Mouse (Mus musculus): ENCODE data around the gene Tbx6. TPM values are rescaled to one million over a fixed set of nuclear protein-coding genes. Genes with fewer than 3 reads are reported as not detected.

The Tbx6 gene
- polyA plus RNA-seq, 1 experiment, result 2.8 TPM

- TF ChIP-seq POLR2A (IDR thresholded peaks at IDR 0.05; ENCODE audit: borderline replicate concordance, low read depth, low read length) (no peak), CTCF (IDR thresholded peaks at IDR 0.05; ENCODE audit: low read depth, low read length) (no peak)
- Histone ChIP-seq H3K4me3 (ENCODE audit: insufficient read depth, low read length) (no peak overlapping the region), H3K27ac (ENCODE audit: insufficient read depth, low read depth, low read length) (no peak overlapping the region), H3K4me1 (ENCODE audit: control insufficient read depth, insufficient read depth, low read length) (peaks cover 16% of the 10 kb centered on the region)
Observed at GRCm38 (mm10) chr7:126823202-126823711, 42.0 kb downstream of the Tbx6 start.

- H3K4me1 ChIP-seq (ENCODE audit: control insufficient read depth, insufficient read depth, low read length), result peaks cover 16% of the 10 kb centered on the region
- no peak overlapping the region for H3K27ac ChIP-seq (ENCODE audit: insufficient read depth, low read depth, low read length)
- no peak overlapping the region for H3K4me3 ChIP-seq (ENCODE audit: insufficient read depth, low read length)
- TF ChIP-seq CTCF (IDR thresholded peaks at IDR 0.05; ENCODE audit: low read depth, low read length), result no peak
- no peak for TF ChIP-seq POLR2A (IDR thresholded peaks at IDR 0.05; ENCODE audit: borderline replicate concordance, low read depth, low read length)
Observed at GRCm38 (mm10) chr7:126823940-126824339, 42.7 kb downstream of the Tbx6 start.

- Histone ChIP-seq H3K4me1 (ENCODE audit: control insufficient read depth, insufficient read depth, low read length) (peaks cover 16% of the 10 kb centered on the region), H3K27ac (ENCODE audit: insufficient read depth, low read depth, low read length) (no peak overlapping the region), H3K4me3 (ENCODE audit: insufficient read depth, low read length) (no peak overlapping the region)
- no peak for TF ChIP-seq CTCF (IDR thresholded peaks at IDR 0.05; ENCODE audit: low read depth, low read length)
- TF ChIP-seq POLR2A (IDR thresholded peaks at IDR 0.05; ENCODE audit: borderline replicate concordance, low read depth, low read length), result no peak
Observed at GRCm38 (mm10) chr7:126825403-126825802, 44.1 kb downstream of the Tbx6 start.

- TF ChIP-seq POLR2A (IDR thresholded peaks at IDR 0.05; ENCODE audit: borderline replicate concordance, low read depth, low read length), result no peak
- TF ChIP-seq CTCF (IDR thresholded peaks at IDR 0.05; ENCODE audit: low read depth, low read length), result no peak
- H3K4me3 ChIP-seq (ENCODE audit: insufficient read depth, low read length), result no peak overlapping the region
- H3K4me1 ChIP-seq (ENCODE audit: control insufficient read depth, insufficient read depth, low read length), result peaks cover 16% of the 10 kb centered on the region
- no peak overlapping the region for H3K27ac ChIP-seq (ENCODE audit: insufficient read depth, low read depth, low read length)
Observed at GRCm38 (mm10) chr7:126825952-126826351, 44.7 kb downstream of the Tbx6 start.

- no peak within 1 kb of the TSS for H3K4me3 ChIP-seq (ENCODE audit: insufficient read depth, low read length)
- TF ChIP-seq CTCF (IDR thresholded peaks at IDR 0.05; ENCODE audit: low read depth, low read length), result no peak
- TF ChIP-seq POLR2A (IDR thresholded peaks at IDR 0.05; ENCODE audit: borderline replicate concordance, low read depth, low read length), result no peak
- peaks cover 2% of the 10 kb centered on the region for H3K4me1 ChIP-seq (ENCODE audit: control insufficient read depth, insufficient read depth, low read length)
- H3K27ac ChIP-seq (ENCODE audit: insufficient read depth, low read depth, low read length), result no peak within 1 kb of the TSS
Observed at GRCm38 (mm10) chr7:126831539-126831938, 50.3 kb downstream of the Tbx6 start, which contains the start of gene 4930451I11Rik. Gene 4930451I11Rik, minus strand, starts transcription at chr7:126831639.

GRCm38 (mm10) chr7:126832036-126832598 is 50.8 kb downstream of the Tbx6 start:
- Histone ChIP-seq H3K27ac (ENCODE audit: insufficient read depth, low read depth, low read length) (no peak overlapping the region), H3K4me1 (ENCODE audit: control insufficient read depth, insufficient read depth, low read length) (peaks cover 2% of the 10 kb centered on the region), H3K4me3 (ENCODE audit: insufficient read depth, low read length) (no peak overlapping the region)
- TF ChIP-seq CTCF (IDR thresholded peaks at IDR 0.05; ENCODE audit: low read depth, low read length), result no peak
- TF ChIP-seq POLR2A (IDR thresholded peaks at IDR 0.05; ENCODE audit: borderline replicate concordance, low read depth, low read length), result no peak

- no peak overlapping the region for H3K27ac ChIP-seq (ENCODE audit: insufficient read depth, low read depth, low read length)
- TF ChIP-seq POLR2A (IDR thresholded peaks at IDR 0.05; ENCODE audit: borderline replicate concordance, low read depth, low read length), result no peak
- no peak for TF ChIP-seq CTCF (IDR thresholded peaks at IDR 0.05; ENCODE audit: low read depth, low read length)
- no peak overlapping the region for H3K4me3 ChIP-seq (ENCODE audit: insufficient read depth, low read length)
- H3K4me1 ChIP-seq (ENCODE audit: control insufficient read depth, insufficient read depth, low read length), result peaks cover 2% of the 10 kb centered on the region
Observed at GRCm38 (mm10) chr7:126833294-126833693, 52.0 kb downstream of the Tbx6 start.

Other genes with a start within 250 kb of the Tbx6 start
- gene Eif3c, start 215.1 kb upstream of the Tbx6 start, polyA plus RNA-seq (2012; ENCODE audit: insufficient read depth, insufficient read length, missing spikeins), result 142 and 148 TPM in 2 replicates
- 83.3 and 84.3 TPM in 2 replicates for gene Apobr, start 196.5 kb upstream of the Tbx6 start, polyA plus RNA-seq (2012; ENCODE audit: insufficient read depth, insufficient read length, missing spikeins)
- 219 and 238 TPM in 2 replicates for gene Cln3, start 195.7 kb upstream of the Tbx6 start, polyA plus RNA-seq (2012; ENCODE audit: insufficient read depth, insufficient read length, missing spikeins)
- 2.9 and 3.3 TPM in 2 replicates for gene Il27, start 186.5 kb upstream of the Tbx6 start, polyA plus RNA-seq (2012; ENCODE audit: insufficient read depth, insufficient read length, missing spikeins)
- gene Nupr1, start 150.6 kb upstream of the Tbx6 start, polyA plus RNA-seq (2012; ENCODE audit: insufficient read depth, insufficient read length, missing spikeins), result 34.9 and 41.2 TPM in 2 replicates
- gene Sgf29, start 132.2 kb upstream of the Tbx6 start, polyA plus RNA-seq (2012; ENCODE audit: insufficient read depth, insufficient read length, missing spikeins), result 28.6 and 31.7 TPM in 2 replicates
- 42.3 and 56.8 TPM in 2 replicates for gene Sult1a1, start 105.1 kb upstream of the Tbx6 start, polyA plus RNA-seq (2012; ENCODE audit: insufficient read depth, insufficient read length, missing spikeins)
- 62.1 and 63.7 TPM in 2 replicates for gene Bola2, start 86.1 kb upstream of the Tbx6 start, polyA plus RNA-seq (2012; ENCODE audit: insufficient read depth, insufficient read length, missing spikeins)
- gene Slx1b, start 85.7 kb upstream of the Tbx6 start, polyA plus RNA-seq (2012; ENCODE audit: insufficient read depth, insufficient read length, missing spikeins), result 8.4 and 11.6 TPM in 2 replicates
- gene Coro1a, start 73.7 kb upstream of the Tbx6 start, polyA plus RNA-seq (2012; ENCODE audit: insufficient read depth, insufficient read length, missing spikeins), result 622 and 668 TPM in 2 replicates
- gene Mapk3, start 21.9 kb upstream of the Tbx6 start, polyA plus RNA-seq (2012; ENCODE audit: insufficient read depth, insufficient read length, missing spikeins), result 331 and 390 TPM in 2 replicates
- 20.8 and 27.0 TPM in 2 replicates for gene Gdpd3, start 15.1 kb upstream of the Tbx6 start, polyA plus RNA-seq (2012; ENCODE audit: insufficient read depth, insufficient read length, missing spikeins)
- gene Ypel3, start 4.5 kb upstream of the Tbx6 start, polyA plus RNA-seq (2012; ENCODE audit: insufficient read depth, insufficient read length, missing spikeins), result 392 and 412 TPM in 2 replicates
- gene Ppp4c, start 11.0 kb downstream of the Tbx6 start, polyA plus RNA-seq (2012; ENCODE audit: insufficient read depth, insufficient read length, missing spikeins), result 153 and 164 TPM in 2 replicates
- 0.74 and 0.85 TPM in 2 replicates for gene Fam57b, start 16.2 kb downstream of the Tbx6 start, polyA plus RNA-seq (2012; ENCODE audit: insufficient read depth, insufficient read length, missing spikeins)
- gene 4930451I11Rik, start 50.2 kb downstream of the Tbx6 start, polyA plus RNA-seq (2012; ENCODE audit: insufficient read depth, insufficient read length, missing spikeins), result not detected in 2 replicates
- not detected in 2 replicates for gene Doc2a, start 65.9 kb downstream of the Tbx6 start, polyA plus RNA-seq (2012; ENCODE audit: insufficient read depth, insufficient read length, missing spikeins)
- 32.0 and 33.5 TPM in 2 replicates for gene Hirip3, start 80.5 kb downstream of the Tbx6 start, polyA plus RNA-seq (2012; ENCODE audit: insufficient read depth, insufficient read length, missing spikeins)
- 67.0 and 72.6 TPM in 2 replicates for gene Ino80e, start 80.9 kb downstream of the Tbx6 start, polyA plus RNA-seq (2012; ENCODE audit: insufficient read depth, insufficient read length, missing spikeins)
- 58.5 and 66.8 TPM in 2 replicates for gene Taok2, start 103.2 kb downstream of the Tbx6 start, polyA plus RNA-seq (2012; ENCODE audit: insufficient read depth, insufficient read length, missing spikeins)
- gene Tmem219, start 141.4 kb downstream of the Tbx6 start, polyA plus RNA-seq (2012; ENCODE audit: insufficient read depth, insufficient read length, missing spikeins), result 74.2 and 75.9 TPM in 2 replicates
- gene Kctd13, start 147.4 kb downstream of the Tbx6 start, polyA plus RNA-seq (2012; ENCODE audit: insufficient read depth, insufficient read length, missing spikeins), result 16.2 and 17.5 TPM in 2 replicates
- gene Asphd1, start 168.1 kb downstream of the Tbx6 start, polyA plus RNA-seq (2012; ENCODE audit: insufficient read depth, insufficient read length, missing spikeins), result not detected in 2 replicates
- gene Sez6l2, start 169.1 kb downstream of the Tbx6 start, polyA plus RNA-seq (2012; ENCODE audit: insufficient read depth, insufficient read length, missing spikeins), result 1.6 and 2.6 TPM in 2 replicates
- gene Cdipt, start 194.4 kb downstream of the Tbx6 start, polyA plus RNA-seq (2012; ENCODE audit: insufficient read depth, insufficient read length, missing spikeins), result 112 and 118 TPM in 2 replicates
- 7.3 and 7.4 TPM in 2 replicates for gene Cdiptos, start 194.6 kb downstream of the Tbx6 start, polyA plus RNA-seq (2012; ENCODE audit: insufficient read depth, insufficient read length, missing spikeins)
- 95.9 and 96.2 TPM in 2 replicates for gene Mvp, start 233.1 kb downstream of the Tbx6 start, polyA plus RNA-seq (2012; ENCODE audit: insufficient read depth, insufficient read length, missing spikeins)
- gene Pagr1b, start 235.0 kb downstream of the Tbx6 start, polyA plus RNA-seq (2012; ENCODE audit: insufficient read depth, insufficient read length, missing spikeins), result 9.2 and 17.6 TPM in 2 replicates
- 20.3 and 22.2 TPM in 2 replicates for gene Pagr1a, start 235.9 kb downstream of the Tbx6 start, polyA plus RNA-seq (2012; ENCODE audit: insufficient read depth, insufficient read length, missing spikeins)
- gene Gm42742, start 239.6 kb downstream of the Tbx6 start, polyA plus RNA-seq (2012; ENCODE audit: insufficient read depth, insufficient read length, missing spikeins), result 31.3 and 44.3 TPM in 2 replicates
- 2.8 TPM in 1 of 2 replicates, not detected in the other for gene Prrt2, start 239.7 kb downstream of the Tbx6 start, polyA plus RNA-seq (2012; ENCODE audit: insufficient read depth, insufficient read length, missing spikeins)
- 161 and 164 TPM in 2 replicates for gene Maz, start 245.6 kb downstream of the Tbx6 start, polyA plus RNA-seq (2012; ENCODE audit: insufficient read depth, insufficient read length, missing spikeins)

Measured in bone marrow macrophage, adult 2 months (primary cell).